Mouse (Mus musculus) adrenal gland, postnatal 25 days (tissue): ENCODE results near the gene Abcc8. TPM values are rescaled to one million over a fixed set of nuclear protein-coding genes. Genes with fewer than 3 reads are reported as not detected.
A peak's percentile ranks its signal among the peaks of the same experiment; 100 is the strongest.

Experiments
- DNase-seq: peaks from one replicate; pipeline ENCODE4 v3.0.0; 2021; ENCODE audit warnings: mixed read lengths
- total RNA-seq: library from RNA; stranded (reverse); gene quantifications from 2 replicates; pipeline ENCODE4 v1.2.3, GENCODE M21; 2021

Gene Abcc8
- total RNA-seq, 1 experiment from 2014 or later, result 1.8 TPM

DNA sequence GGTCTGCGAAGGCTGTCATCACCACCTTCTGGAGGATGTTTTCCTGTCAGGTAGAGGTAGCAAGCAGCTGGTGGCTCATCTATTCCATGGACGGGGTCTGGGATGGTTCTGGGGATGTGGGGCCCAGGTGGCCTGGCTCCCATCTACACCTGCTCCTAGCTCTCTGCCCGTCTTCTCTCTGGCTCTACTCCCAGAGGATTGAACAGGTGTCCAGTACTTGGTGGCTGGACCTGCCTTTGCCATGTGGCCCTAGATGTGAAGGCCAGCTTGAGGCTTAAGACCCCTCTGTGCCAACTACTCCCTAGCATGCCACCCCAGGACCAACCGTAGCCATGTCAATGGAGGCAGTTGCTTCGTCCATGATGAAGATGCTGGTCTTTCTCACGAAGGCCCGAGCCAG is 74.3 kb downstream of the Abcc8 start:
- DNase-seq, result no peak

DNA sequence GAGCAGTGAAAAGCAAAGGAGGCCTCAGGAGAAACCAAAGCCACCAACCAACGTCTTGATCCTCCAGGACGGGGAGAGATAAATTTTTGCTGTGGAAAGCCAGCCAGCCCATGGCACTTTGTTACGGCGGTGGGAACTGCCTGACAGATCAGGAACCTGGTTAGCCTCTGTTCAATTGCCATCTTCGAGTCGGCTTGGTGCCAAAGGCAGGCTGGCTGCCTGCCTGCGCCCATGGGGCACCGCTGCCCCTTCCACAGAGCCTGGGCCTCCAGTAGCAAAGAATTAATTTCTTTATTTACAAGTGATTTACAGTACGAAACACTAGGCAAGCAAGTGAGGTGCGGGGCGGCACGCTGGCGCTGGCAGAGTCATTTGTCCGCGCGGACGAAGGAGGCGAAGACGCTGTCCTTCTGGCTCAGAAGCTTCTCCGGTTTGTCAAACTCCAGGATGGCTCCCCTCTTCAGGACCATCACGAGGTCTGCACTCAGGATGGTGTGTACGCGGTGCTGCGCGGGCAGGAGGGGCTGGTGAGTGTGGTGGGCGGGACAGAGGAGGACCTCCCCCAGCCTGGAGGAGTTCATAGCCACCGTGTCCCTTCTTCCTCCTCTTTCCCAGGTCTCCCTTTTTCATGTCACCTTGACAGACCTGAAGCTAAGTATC is 75.4 kb downstream of the Abcc8 start:
- DNase-seq, result no peak

DNA sequence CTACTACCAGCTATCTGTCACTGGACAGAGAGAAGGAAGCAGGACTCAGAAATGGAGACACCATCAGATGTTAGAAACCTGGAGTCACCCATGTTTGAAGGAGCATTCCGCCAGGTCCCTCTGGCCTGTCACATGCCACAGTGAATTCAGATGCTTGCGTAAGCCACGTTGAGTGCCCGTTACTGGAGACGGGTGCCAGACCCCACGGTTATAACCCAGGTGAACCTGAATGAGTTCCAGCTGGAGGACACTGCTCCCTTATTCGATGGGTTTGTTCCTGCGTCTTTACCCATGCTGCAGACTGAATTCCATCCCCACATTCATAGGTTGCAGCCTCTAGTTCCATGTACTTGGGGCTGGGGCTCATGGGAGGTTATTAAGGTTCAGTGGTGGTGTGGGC is 76.1 kb downstream of the Abcc8 start:
- no peak for DNase-seq

DNA sequence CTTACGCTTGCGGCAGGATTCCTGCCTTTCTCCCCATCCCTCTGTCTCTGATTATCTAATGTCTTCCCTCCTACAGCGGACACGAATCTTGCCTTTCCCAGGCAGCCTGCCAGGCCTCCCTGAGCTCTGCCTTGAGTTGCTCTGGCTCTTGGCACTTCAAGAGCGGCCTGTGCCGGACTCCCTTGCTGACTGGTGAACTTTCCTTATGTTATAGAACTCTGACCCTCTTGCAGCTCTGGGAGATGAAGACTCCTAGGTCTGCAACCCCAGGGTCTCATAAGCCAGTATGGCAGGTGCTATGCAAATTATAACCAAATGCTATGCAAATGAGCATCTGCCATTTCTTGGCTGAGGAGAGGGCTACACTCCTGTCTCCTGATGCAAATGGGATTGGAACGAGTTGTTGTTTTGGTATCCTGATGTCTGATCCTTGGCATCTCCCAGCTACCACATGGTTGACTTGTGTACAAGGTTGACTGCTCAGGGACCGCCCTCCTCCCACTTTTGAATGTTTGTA is 76.7 kb downstream of the Abcc8 start:
- DNase-seq, result no peak

DNA sequence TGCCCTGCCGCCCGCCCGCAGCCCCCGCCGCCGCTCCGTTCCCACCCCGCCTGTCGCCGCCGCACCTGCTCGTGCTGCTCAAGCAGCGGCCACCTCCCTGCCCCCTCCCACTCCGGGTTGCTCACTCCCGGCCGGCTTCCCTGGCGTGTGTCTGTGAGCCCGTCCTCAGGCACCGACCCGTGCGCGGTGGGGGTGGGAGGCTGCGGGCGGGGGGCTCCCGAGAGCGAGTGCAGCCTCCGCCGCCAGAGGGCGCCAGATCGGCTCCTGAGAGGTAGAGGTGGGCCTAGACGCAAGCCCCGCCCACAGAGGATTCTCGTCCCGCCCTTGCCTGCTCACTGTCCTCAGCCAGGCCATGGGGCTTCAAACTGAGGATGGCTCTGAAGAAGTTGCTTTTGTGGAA is 79.3 kb downstream of the Abcc8 start, which contains the start of gene Kcnj11:
Kcnj11 (minus strand) TSS at position 202 of the 400 bp plus-strand sequence.
- DNase-seq, result peak; percentile 81

DNA sequence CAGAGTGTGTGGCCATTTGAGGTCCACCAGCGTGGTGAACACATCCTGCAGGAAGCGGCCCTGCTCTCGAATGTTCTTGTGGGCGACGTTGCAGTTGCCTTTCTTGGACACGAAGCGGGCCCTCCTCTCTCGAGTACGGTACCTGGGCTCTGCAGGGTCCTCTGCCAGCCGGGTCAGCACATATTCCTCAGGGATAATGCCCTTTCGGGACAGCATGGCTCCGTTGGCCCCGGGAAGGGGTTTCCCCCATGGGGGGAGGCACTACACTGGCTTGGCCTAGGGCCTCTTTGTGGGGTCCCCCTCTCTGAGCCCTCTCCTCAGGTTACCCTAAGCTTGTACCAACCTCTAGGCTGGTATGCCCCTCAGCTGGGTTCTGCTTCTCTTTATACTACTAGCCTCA is 80.2 kb downstream of the Abcc8 start:
- no peak for DNase-seq

DNA sequence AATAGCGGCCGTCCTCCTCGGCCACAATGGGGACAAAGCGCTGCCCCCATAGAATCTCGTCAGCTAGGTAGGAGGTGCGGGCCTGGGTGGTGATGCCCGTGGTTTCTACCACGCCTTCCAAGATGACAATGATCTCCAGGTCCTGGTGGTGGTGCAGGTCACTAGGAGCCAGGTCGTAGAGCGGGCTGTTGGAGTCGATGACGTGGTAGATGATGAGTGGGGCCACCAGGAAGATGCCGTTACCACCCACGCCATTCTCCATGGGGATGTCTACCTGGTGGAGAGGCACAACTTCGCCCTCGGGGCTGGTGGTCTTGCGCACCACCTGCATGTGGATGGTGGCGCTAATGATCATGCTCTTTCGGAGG is 80.9 kb downstream of the Abcc8 start:
- no peak for DNase-seq

DNA sequence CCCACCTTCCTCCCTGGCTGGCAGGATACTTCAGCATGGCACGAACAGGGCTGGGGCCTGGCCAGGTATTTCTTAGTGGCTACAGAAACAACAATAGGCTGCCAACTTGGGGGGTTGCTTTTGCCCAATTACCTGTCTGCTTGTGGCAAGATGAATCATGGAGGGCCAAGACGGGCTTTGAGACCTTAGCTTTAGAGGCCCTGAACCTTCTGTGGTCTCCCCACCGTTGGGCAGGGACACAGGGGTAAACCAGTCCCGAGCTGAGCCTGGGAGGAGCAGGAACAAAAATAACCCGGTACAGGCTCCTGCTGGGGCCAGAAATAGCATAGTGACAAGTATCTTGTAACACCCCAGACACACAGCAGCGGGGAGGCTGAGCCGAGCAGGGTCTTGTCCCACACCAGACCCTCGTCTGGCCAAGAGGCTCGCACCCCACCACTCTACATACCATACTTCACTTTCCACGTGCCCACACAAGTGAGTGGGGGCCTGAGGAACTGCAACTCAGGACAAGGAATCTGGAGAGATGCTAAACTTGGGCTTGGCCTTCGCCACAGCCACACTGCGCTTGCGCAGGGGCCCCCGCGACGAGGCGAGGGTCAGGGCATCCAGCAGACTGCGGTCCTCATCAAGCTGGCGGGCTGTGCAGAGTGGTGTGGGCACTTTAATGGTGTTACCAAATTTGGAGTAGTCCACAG is 81.5 kb downstream of the Abcc8 start:
- DNase-seq, result no peak

DNA sequence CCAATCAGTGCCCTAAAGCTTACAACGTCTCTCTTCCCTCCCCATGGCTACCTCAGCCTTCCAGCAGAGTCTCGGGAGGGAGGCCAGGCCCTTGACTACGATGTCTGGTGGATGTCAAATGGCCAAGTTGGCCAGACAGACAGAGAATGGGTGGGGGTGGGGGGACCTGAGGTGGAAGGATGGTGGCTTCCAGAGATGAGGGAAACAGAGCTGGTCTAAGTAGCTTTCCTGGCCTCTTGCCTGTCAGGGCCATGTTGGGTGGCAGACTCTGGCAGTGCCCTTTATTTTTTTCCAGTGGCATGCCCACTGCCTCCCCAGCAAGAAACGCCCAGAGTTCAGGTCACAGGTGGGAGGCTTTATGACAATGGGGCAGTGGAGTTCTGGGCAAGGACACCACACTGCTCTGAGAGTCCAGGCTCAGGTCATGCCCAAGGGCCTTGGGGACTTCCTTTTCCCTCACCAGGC is 82.5 kb downstream of the Abcc8 start:
- no peak for DNase-seq

DNA sequence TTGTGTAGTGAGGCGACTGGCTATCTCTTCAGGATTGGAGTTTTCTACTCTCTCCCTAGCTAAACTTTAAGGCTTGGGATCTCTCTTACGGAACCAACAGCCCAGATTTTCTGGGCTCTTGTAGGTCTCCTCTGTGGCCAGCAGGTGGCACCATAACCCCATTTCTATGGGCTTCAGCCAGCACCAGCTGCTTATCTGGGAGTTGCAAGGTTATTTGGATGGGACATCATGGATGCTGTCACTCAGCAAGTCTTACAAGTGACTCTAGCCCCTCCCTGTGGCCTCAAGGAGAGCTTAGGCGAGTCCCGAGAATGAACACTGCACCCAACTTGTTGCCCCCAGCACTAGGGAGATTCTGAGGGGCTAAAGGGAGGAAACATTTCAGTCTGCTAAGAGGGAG is 83.7 kb downstream of the Abcc8 start:
- peak; percentile 76 for DNase-seq

DNA sequence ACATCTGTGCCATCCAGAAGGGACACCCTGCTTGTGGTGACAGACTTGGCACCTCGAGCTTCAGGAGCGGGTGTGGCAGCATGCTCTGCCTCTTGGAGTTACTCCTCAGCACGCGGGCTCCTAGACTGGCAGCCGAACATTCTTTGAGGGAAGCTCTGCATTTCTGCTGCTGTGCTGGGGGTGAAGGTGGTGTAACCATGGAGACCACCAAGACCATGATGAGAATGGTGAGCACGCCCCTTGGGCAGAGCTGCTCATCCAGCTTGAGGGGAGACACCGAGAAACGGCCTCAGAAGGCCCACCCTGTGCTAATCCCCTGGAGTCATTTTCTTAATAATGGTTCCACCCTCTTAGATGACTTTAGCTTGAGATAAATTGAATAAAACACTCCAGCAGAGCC is 87.0 kb downstream of the Abcc8 start:
- DNase-seq, result no peak

DNA sequence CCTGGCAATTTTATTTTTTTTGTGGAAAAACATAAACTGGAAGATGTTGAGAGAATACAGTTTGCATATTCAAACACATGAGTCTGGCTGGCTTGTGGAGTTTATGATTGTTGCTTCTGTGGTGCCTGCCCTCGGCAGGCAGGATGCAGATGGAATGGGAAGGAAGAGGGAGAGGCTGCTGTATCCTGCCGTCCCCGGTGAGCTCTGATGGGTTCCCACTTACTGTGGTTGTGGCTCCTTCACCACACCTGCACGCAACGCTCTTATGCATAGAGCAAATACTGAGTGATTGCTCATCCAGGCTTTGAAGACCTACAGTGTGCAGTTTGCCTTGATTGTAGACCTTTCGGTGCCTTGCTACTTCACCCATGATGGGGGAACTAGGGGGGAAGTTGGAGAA is 91.6 kb downstream of the Abcc8 start:
- no peak for DNase-seq

DNA sequence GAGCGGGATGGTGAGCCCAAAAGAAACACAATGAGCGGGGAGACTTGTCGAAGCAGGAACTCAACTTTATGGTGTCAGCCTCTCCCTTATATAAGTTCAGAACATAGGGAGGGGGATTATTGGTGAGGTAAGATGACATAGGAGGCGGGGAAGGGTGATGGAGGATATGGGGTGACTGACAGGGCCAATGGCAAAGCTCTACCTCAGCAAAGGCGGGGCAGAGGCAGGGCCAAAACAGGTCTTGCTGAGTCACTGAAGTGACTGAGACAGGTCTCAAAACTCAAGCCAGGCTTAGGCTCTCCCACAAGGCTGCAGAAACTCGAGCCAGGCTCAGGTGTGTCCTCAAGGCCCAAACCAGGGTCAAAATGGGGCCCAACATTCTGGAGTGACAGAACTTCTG is 93.5 kb downstream of the Abcc8 start:
- DNase-seq, result no peak

DNA sequence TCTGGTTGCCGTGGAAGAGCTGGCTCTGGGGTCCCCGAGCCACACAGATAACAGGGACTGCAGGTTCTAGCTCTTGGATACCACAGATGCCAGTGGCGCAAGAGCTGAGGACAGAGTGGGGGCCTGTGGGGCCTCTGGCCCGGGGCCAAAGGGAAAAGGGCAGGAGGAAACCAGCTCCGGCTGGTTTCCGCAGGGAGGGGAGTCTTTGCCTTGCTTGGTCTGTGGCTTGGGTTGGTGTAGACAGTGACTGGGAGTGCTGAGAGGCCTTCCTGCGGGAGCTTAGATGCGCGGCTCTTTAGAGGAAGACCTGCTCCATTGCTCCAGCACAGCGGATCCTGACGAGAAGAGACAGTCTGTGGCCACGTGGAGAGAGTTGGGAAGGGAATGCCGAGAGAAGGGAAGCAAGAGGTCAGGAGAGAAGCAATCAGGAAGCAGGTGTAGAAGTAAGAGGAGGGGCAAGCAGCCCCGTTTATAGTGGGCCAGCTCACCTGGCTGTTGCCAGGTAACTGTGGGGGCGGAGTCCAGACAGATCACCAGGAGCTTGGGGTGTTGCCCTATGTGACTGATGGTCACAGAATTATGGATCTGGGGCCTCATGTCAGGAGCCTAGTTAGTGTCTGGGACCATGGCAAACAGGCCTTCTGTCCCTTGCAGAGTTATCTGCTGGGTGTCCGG is 94.9 kb downstream of the Abcc8 start:
- DNase-seq, result no peak

DNA sequence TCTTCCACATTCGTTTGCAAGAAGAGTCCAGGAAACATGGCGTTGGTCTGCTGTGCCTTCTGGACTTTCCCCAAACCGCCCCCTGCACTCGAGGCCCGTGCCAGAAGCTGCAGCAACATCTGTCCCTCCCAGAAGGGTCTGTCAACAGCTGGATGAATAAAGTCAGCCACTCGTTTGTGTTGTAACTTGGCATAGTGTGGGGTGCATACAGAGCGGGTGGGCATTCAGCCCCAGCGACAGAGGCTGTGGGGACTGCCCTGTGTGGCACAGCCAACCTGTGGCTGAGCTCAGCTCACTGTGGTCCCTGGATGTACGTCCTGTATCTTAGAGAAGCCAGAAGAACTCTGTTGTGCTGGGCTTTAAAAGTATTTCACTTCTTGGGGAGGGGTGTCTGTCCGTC is 95.8 kb downstream of the Abcc8 start:
- no peak for DNase-seq

DNA sequence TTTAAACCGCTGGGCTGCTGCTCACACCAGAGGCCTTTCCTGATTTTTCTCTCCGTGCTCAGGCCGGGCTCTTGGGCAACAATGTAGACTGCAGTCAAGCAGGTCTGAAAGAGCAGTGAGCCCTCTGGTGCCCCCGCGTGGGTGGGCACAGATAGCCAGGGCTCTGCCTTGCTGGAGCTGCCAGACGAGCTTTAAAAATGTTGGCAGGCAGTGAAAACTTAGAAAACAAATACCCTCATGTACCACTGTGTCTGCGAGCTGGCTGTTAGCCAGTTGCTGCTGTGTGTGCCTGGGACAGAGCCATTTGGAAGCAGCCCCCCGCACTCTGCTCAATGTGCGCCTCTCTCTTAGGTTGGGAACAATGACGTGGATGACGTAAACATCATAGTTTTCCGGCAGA is 102.2 kb downstream of the Abcc8 start:
- no peak for DNase-seq

DNA sequence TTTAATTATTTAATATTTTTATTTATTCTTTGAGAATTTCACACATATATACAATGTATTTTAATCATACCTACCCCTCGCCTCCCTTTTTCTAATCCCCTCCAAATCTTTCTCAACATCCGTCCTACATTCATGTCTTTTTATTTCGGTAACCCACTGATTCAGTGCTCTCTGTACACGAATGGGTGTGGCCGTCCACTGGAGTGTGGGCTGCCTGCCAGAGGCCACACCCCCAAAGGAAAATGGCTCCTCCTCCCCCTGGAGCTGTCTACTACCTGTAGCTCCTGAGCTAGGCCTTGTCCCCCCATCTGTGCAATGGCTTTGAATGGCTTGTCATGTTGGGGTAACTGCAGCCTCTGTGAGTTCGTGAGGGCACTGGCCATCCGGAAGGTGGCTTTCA is 103.0 kb downstream of the Abcc8 start:
- no peak for DNase-seq

DNA sequence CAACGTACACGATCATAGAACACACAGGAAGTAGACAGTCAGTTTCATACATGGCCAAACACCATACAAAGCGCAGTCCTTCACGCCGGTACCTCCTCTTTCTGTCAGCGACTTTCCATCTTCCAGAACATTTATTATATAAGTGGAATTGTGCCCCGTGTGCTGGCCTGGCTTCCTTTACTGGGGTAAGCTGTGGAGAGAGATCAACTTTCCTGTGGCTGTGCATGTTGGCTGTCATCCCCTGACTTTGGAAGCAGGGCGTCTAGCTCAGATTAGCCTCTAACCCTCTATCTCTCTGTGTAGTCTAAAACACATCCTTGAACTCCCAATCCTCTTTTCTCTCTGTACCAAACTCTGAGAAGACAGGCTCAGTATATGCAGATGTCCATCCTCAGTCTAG is 111.0 kb downstream of the Abcc8 start:
- DNase-seq, result no peak

DNA sequence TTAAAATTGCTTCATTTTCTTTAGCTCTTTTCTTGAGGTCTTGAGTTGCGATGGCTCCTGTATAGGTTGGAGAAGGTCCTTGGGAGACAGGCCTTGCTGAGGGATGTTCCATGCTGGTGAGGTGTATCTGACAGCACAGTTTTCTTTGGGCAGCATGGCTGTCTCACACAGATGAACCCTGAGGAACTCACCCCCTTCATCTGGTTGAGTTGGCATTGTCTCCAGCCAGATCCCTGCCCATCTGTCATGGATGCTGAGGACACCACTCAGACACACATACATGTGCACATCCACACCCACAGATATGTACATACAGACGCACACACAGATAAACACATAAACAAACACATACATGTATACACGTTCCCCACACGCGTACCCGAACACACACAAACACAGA is 116.5 kb downstream of the Abcc8 start:
- DNase-seq, result no peak

DNA sequence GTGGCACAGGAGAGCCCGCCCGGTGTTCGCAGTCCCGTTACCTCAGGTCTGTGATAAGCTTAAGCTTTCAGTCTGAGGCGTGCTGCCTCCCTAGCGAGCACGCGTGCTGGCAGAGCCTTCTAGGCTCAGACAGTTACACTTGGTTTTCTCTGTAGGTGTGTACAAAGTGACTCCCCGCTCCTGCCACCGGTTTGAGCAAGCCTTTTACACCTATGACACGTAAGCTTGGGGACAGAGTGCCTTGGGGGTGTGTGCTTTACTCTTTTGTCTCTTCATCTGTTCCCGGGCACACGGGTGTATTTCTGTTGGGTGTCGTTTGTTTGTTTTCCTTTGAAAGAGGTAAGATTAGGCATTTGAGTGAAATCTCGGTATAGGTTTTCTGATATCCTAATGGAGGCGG is 118.2 kb downstream of the Abcc8 start:
- DNase-seq, result no peak

DNA sequence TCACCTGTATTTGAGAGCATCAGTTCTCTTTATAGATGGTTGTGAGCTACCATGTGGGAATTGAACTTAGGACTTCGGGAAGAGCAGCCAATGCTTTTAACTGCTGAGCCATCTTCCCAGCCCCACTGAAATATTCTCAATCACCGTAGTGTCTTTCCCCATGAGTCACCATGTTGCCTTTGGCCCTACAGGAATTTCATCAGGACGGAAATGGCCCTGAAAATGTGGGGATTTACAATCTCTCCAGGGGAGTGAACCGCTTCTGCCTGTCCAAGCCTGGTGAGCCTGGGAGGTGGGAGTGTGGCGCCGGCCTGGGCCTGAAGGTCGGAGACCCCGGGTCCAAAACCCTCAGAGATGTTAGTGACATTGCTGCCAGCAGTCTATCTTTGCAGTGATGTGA is 119.1 kb downstream of the Abcc8 start:
- no peak for DNase-seq

DNA sequence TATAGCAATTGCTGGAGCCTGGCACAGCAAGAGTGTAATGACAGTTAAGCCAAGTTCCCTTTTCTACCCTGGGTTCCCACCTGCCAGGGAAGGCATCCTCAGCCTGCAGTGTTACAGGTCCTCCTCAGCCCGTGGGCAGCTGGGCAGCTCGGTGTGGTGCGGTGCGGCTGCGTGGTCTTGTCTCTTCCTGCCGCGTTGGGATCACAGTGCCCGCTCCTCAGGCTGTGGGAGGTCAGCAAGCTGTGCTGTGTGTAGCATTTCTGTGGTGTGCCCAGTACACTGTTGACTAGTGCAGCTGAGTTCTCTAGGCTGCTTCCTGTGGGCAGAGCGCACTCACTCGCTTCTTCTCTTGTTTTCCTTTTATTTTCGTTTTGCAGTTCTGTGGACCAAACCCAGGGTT is 121.0 kb downstream of the Abcc8 start:
- no peak for DNase-seq
